Mouse (Mus musculus): ENCODE results near the gene U2af1l4.

The U2af1l4 gene

DNA sequence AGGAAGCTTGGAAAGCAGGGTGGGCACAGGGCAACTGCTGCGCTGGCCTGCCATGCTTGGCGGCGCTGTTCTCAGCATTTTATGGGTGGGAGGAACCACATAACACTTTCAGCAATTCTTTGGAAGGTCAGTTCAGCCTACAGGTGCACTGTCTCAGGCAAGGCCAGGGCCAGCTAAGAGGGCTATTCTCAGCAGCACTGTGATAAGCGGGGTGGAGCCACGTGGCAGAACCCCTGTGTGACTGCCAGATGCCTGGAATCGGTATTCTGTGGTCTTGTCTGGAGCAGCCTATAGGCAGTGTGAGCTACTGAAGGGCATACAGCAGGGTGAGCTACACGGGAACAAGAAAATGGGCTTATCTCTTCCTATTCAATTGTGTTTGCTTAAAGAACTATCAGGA, 46.9 kb downstream of the U2af1l4 start:
- no peak for DNase-seq (ENCODE audit: low spot score)

DNA sequence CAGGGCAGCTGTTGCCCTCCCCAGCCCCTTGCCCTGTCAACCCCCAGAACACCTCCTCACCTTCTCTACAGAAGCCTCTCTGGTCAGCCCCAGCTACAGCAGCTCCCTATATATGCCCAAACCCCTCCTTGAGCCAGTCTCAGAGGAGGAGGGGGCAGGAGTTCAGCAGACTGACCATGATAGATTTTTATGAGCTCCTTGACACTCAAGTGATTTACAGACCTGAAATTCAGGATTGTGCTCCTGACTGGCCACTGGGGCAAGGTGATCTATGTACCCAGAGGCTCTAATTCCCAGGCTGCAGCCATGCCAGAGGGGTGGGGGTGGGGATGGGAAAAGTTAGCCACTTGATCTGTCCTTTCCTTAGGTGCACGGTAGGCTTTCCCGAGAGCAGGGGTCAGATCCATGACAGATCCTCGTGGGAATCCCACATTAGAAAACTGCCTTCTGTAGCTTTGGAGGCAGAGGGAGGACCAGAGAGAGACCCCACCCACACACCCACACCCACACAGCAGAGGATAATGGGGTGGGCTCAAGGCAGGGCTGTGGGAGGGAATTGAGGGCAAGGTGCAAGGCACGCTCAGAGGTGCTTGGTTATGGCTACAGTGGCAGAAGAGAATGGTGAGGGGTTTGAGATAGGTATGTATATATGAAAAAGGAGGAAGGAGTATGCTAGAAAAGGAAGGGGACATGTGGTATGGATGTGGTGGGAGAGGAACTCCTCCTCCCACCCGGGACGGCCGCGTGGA, 49.7 kb downstream of the U2af1l4 start, which contains the start of gene Upk1a:
Upk1a (minus strand) TSS at position 194 of the 749 bp plus-strand sequence.
- no peak for DNase-seq (ENCODE audit: low spot score)

DNA sequence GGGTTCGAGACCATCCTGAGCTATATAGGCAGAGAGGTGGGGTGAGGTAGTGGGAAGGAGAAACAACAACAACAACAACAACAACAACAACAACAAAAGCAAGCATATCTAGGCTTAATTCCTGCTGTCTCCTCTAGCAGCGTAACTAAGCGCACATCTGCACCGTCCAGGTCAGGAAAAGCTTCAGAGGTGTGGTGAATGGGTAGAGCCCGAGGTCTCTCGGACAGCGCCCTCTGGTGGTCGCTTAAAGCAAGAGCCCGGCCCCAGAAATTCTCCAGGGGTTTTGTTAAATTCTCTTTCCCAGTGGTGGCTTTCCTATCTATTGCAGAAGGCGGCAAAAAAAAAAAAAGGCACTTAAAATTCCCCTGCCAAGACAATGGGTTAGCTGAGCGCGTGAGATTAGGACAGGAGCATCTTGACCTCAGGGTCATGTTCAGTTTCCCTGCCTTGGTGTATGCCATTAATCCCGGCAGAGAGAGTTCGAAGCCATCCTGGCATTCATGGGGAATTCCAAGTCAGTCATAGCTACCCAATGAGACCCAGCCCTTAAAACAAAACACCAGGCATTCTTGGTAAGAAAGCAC, 50.5 kb downstream of the U2af1l4 start:
- DNase-seq (ENCODE audit: low spot score), result no peak

DNA sequence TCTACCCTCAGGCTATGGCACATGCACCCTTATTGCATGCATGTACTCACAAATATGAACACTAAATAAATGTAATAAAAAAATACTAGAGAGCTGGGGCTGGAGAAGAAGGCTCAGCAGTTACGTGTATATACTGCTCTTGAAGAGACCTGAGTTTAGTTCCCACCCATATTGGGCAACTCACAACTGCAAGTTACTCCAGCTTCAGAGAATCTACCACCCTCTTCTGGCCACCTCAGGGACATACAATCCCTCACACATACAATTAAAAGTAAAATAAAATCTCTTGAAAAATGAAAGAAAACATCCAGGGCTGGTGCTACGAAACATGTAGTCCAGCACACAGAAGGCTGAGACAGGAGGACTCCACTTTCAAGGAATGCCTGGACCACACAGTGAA, 51.4 kb downstream of the U2af1l4 start:
- no peak for DNase-seq (ENCODE audit: low spot score)
